Mouse (Mus musculus) T-cell, adult 66 days (primary cell): ENCODE results near the gene AC140267.1. TPM values are rescaled to one million over a fixed set of nuclear protein-coding genes. Genes with fewer than 3 reads are reported as not detected.

Experiments used
- total RNA-seq, 2 experiments: library from RNA; stranded (reverse); gene quantifications; 3 replicates in 1 of 2; 4 replicates in 1 of 2; pipeline ENCODE4 v1.2.4; 2023

AC140267.1 gene
- 10 to 100 TPM; 13.2 to 28.3 TPM for total RNA-seq

DNA sequence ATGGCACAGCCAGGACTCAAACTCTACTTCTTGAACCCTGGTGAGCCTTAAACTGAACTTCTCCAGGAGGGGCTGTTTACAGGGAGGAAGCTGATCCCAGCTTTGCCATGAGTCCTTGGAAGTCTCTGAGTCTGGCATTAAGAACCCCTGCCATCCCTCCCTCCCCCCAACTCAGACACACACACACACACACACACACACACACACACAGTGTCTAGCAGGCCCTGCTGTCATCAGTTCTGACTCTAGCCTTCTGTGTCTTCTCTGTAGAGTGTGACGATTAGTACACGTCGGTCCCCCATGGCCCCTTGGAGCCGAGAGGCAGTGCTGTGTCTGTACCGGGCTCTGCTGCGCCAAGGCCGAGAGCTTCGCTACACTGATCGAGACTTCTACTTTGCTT is at the start of gene AC140267.1:
Gene AC140267.1 (plus strand): TSS at position 301 of the 400 bp plus-strand sequence.

DNA sequence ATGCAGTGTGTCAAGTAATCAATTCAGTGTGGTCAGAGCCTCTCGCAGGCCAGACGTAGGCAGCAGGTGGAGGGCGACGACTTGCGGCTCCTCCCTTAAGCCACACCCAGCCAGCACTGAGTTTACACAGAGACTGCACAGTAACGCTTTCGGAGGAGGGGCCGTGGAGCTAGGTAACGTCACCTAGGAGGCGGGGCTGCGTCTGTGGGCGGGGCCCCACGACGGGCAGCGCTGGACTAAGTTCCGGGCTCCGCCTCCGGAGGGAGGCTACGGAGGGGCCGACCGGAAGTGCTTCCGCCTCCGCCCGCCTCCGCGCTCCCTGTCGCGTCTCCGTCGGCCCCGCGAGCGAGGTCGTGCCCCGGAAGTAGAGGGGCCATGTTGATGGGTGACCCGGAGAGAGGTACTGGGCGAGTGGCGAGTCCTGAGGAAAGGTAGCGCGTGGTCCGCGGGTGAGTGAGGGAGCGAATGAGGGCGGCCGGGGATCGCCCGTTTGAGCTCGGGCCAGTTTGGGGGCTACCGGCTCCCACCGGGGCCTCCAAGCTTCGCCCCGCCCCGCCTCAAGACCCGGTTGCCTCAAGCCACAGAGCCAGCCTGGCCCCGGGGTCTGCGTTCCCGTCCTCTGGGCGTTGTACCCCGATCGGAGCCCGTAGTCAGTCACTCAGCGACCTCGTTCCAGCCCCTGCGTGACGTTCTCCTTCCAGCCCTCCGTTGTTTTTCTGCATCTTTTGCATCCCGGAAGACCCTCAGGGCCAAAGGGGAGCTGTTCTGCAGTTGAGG is 1.7 kb upstream of the AC140267.1 start, which contains the start of gene Mief1:
Gene Mief1 (plus strand): TSS at position 286 of the 777 bp plus-strand sequence.

DNA sequence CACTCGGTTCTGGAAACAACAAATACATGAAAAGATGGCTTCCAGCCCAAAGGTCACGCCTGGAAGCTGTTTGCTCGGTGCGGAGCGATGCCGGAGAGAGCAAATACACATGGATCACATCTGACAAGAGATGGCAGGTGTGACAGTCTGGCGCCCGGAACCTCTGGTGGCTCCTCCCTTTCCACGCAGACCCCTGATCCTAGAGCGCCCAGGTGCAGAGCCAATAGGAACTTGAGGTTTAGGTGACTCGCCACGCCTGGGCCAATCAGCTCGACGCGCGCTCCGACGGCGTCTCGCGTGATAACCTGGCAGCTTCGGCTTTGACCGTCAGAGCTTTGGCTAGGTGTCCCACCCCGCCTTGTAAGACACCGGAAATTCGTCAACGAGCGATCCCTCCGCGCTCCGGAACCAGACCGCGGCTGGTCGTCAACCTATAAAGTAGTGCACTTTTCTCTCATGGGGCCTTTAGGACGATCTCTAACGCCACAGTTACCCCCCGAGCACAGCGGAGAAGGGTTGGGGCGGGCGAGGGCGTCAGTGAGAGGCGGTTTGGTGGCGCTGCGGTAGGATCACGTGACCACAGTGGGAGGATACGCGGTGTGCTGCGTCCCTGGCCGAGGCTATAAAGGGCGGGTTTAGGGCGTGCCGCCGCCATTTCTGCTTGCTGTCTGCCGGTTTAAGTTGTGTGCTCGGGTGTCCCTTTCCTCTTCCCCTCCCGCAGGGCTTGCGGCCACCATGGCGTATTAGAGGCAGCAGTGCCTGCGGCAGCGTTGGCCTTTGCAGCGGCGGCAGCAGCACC is 19.4 kb downstream of the AC140267.1 start, which contains the start of gene Atf4:
Gene Atf4 (plus strand): TSS at position 338 of the 799 bp plus-strand sequence.

DNA sequence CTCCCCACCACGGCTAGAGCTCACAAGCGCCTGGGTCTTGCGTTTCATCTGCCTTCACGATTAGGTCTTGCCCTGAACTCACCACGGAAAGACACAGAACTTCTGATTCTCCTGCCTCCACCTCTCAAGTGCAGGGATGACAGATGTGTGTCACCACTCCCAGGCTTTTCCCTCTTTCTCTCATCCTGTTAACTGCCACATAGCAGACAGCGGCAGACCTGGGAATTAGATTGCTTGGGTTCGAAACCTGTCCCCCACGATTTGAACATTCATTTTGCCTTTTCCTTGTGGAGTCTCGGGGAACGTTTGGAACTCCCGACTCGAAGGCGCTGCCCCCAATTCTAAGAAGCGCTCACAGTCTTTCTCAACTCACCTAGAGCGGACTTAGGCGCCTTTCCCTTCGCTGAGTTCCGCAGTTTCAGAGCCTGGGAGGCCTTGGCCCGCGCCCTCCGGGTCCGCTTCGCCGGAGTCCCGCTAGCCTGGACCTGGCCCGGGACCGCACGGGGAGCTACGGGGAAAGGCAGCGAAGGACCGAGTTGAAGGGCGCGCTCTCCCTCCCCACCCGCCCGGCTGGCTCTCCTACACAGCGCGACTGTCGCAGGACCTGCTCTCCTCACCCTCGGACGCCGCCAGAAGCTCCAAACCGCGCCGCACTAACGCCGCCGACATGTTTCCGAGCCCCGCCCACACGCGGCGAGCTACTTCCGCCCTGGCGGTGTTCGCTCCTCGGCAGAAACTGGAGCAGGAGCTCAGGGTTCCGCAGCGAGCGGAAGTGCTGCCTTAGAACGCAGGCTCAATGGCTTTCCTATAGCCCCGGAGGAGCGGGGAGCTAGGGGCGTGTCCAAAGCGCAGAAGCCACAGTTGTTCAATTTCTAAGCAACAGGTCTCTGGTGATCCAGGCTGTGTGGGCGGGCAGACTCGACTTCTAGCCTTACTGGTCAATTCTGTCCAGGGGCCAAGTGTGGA is 28.3 kb downstream of the AC140267.1 start, which contains the start of gene Rps19bp1:
Gene Rps19bp1 (minus strand): TSS at position 706 of the 966 bp plus-strand sequence.

Other genes with a start within 250 kb of the AC140267.1 start
- gene Pdgfb, start 220.9 kb upstream of the AC140267.1 start, total RNA-seq = 1 to 10 TPM; 2.0 to 2.7 TPM
- gene Syngr1, start 144.5 kb upstream of the AC140267.1 start, total RNA-seq = under 1 TPM; 0.41 to 0.44 TPM
- 1,000 to 10,000 TPM; 1,333 to 1,480 TPM for gene Rpl3, start 144.0 kb upstream of the AC140267.1 start, total RNA-seq
- gene Tab1, start 102.7 kb upstream of the AC140267.1 start, total RNA-seq = 10 to 100 TPM; 30.9 to 35.2 TPM
- not detected for gene Mgat3, start 62.1 kb upstream of the AC140267.1 start, total RNA-seq
- 10 to 100 TPM; 48.5 to 49.6 TPM for gene Mief1, start 1.8 kb upstream of the AC140267.1 start, total RNA-seq
- gene Atf4, start 19.3 kb downstream of the AC140267.1 start, total RNA-seq = 100 to 1,000 TPM; 226 to 310 TPM
- 10 to 100 TPM; 24.8 to 29.7 TPM for gene Rps19bp1, start 28.5 kb downstream of the AC140267.1 start, total RNA-seq
- gene Cacna1i, start 51.4 kb downstream of the AC140267.1 start, total RNA-seq = under 1 TPM; 0.24 to 0.47 TPM